Mouse (Mus musculus) testis, adult 2 months (tissue): Measurements from ENCODE around the gene Tspan31.

Source experiments
- CTCF ChIP-seq: fragments of 200-500 bp; IDR thresholded peaks from 2 replicates; pipeline ENCODE4 v1.5.1; 2012; ENCODE audit warnings: low read depth, mild to moderate bottlenecking, inconsistent platforms, low read length, moderate library complexity; ENCODE audit not compliant: control insufficient read depth, insufficient read depth, insufficient replicate concordance
- POLR2A ChIP-seq: fragments of 200-500 bp; IDR thresholded peaks from 2 replicates; pipeline ENCODE4 v1.6.1; 2012; ENCODE audit warnings: low read depth, mild to moderate bottlenecking, inconsistent platforms, low read length, moderate library complexity; ENCODE audit not compliant: control insufficient read depth

DNA sequence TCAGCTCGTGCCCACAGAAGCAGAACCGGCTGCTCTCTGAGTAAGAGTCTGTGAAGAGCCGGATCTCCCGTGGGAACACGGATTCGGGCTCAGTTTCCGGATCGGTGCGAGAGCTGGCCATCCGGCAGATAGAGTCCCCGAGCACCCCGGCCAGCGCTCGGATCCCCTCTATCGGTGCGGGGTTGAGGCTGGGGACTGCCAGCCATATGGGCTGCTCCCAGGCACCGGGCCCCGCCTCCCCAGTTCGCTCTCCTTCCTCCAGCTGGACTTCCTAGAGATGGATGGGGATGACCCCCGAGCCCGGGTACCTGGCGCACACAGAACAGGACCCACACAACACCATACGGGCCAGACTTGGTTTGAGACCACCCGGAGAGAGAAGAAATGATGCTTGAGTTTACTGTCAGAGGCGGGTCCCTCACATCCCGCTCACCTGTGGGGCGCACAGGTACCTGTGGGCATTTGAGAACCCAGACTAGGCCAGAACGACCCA is 28.7 kb downstream of the Tspan31 start, which contains the start of the genes Mettl1 and Eef1akmt3:
- TF ChIP-seq CTCF, result no peak
- TF ChIP-seq POLR2A, result no peak
